Mouse (Mus musculus) liver, postnatal 0 days (tissue): ENCODE results near the gene Gm10160. TPM values are rescaled to one million over a fixed set of nuclear protein-coding genes. Genes with fewer than 3 reads are reported as not detected.
A peak's percentile ranks its signal among the peaks of the same experiment; 100 is the strongest.

Experiments
- ATAC-seq: fragments of 200-750 bp; cut with Nextera tagmentation; 2 replicates; pipeline ENCODE4 v1.8.0; 2017; ENCODE audit warnings: mild to moderate bottlenecking, moderate library complexity
- DNase-seq: peaks from one replicate; pipeline ENCODE4 v3.0.0-alpha.2; 2016
- H3K27ac ChIP-seq: fragments of 300-500 bp; sonication (generic); 2 replicates; pipeline ENCODE4 v1.5.1; 2014; ENCODE audit warnings: antibody characterized with exemption, moderate library complexity, mild to moderate bottlenecking, low read depth
- H3K27me3 ChIP-seq: fragments of 300-500 bp; sonication (generic); 2 replicates; pipeline ENCODE4 v1.6.1; 2014; ENCODE audit warnings: low read length, control low read depth, mixed read lengths; ENCODE audit not compliant: insufficient read depth
- H3K36me3 ChIP-seq: fragments of 300-500 bp; sonication (generic); replicated peaks from 2 replicates; pipeline ENCODE4 v1.6.1; 2014; ENCODE audit warnings: mild to moderate bottlenecking, control low read depth, low read length, moderate library complexity, mixed read lengths; ENCODE audit not compliant: insufficient read depth
- H3K4me1 ChIP-seq: fragments of 300-500 bp; sonication (generic); 2 replicates; pipeline ENCODE4 v1.6.1; 2014; ENCODE audit warnings: antibody characterized with exemption, mild to moderate bottlenecking, control low read depth; ENCODE audit not compliant: insufficient read depth
- H3K4me2 ChIP-seq: fragments of 300-500 bp; sonication (generic); 2 replicates; pipeline ENCODE4 v1.6.1; 2014; ENCODE audit warnings: low read depth, mild to moderate bottlenecking, low read length, moderate library complexity, mixed read lengths
- H3K4me3 ChIP-seq: fragments of 300-500 bp; sonication (generic); 2 replicates; pipeline ENCODE4 v1.5.1; 2014; ENCODE audit warnings: low read depth, low read length
- H3K9ac ChIP-seq: fragments of 300-500 bp; sonication (generic); replicated peaks from 2 replicates; pipeline ENCODE4 v1.6.1; 2014; ENCODE audit warnings: mild to moderate bottlenecking, moderate library complexity
- H3K9me3 ChIP-seq: fragments of 300-500 bp; sonication (generic); 2 replicates; pipeline ENCODE4 v1.6.1; 2016; ENCODE audit warnings: mild to moderate bottlenecking, control low read depth, low read length, mixed read lengths
- CTCF ChIP-seq: sonication (generic); IDR thresholded peaks from 2 replicates; pipeline ENCODE4 v1.5.1; 2016; ENCODE audit warnings: antibody characterized with exemption, low read depth
- EP300 ChIP-seq: IDR thresholded peaks from 2 replicates; pipeline ENCODE4 v1.6.1; 2016; ENCODE audit warnings: antibody characterized with exemption, low read depth, mild to moderate bottlenecking
- WGBS: fragments of 180-500 bp; shearing (Covaris S2); extraction: QIAGEN DNeasy Blood & Tissue Kit; methylation state at CpG from one replicate; pipeline ENCODE4 v1.1.7; 2014; ENCODE audit not compliant: insufficient replicate concordance; 5-methylcytosine and 5-hydroxymethylcytosine counted together
- polyA plus RNA-seq: library from polyadenylated mRNA; unstranded; fragments of >200 nt; fragmentation: Nextera tagmentation; extraction: Ambion mirVana; gene quantifications from 2 replicates; pipeline ENCODE4 v1.2.1, GENCODE M21; 2015

Gene Gm10160
- polyA plus RNA-seq, 1 experiment from 2014 or later = not detected

DNA sequence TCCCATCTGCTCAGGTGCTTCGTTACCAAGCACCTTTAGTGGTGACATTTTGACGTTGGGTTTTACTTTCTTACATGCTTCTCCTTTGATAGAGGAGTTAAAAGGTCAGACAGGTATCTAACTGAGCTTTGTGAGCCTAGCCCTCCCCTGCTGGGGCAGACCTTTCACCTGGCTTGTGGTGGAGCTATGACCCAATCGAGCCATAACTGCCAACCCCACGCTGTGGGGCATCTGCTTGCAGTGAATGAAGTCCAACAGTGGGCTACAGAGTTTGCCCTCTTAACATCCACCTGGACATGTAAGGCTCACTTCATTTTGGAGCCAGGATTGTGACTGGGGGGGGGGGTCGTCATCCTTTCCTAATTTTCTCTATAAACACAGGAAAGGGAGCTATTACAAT is 24.7 kb upstream of the Gm10160 start:
- Histone ChIP-seq H3K9me3 (no peaks in the 10 kb centered on the region), H3K36me3 (no peaks in the 10 kb centered on the region; the same call in 1 of the 2 replicates), H3K27ac (no peak overlapping the region), H3K9ac (no peak overlapping the region), H3K4me3 (no peak overlapping the region), H3K4me2 (no peak overlapping the region), H3K27me3 (peaks cover 27% of the 10 kb centered on the region), H3K4me1 (no peaks in the 10 kb centered on the region)
- 75% methylated on average over 5 of the region's 5 CpGs for WGBS
- TF ChIP-seq EP300 = no peak
- no peak for TF ChIP-seq CTCF
- no peak for DNase-seq
- no peak for ATAC-seq

DNA sequence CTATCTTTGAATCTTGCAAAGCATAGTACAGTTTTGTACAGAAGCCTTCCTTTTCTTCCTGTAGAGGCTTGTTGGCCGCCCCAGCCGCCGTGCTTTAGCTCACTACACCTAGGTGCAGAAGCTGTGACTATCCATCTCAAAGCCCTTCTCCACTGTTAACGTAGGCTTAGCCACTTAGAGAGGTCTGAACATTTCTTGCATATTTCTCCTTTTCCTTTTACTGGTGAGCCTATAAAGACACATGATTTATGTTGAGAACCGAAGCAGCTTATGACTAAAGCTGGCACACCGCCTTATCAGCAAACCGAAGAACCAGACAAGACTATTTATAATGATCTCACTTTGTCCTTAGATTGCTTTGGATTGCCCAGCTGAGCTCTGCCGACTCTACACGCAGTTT is 19.8 kb upstream of the Gm10160 start:
- Histone ChIP-seq H3K27me3 (peaks cover 26% of the 10 kb centered on the region), H3K4me3 (no peak overlapping the region), H3K4me1 (no peaks in the 10 kb centered on the region), H3K36me3 (peaks cover 4% of the 10 kb centered on the region; the same call in 1 of the 2 replicates), H3K27ac (no peak overlapping the region), H3K9ac (no peak overlapping the region), H3K4me2 (no peak overlapping the region), H3K9me3 (no peaks in the 10 kb centered on the region)
- ATAC-seq (no peak), DNase-seq (no peak)
- WGBS = 78% methylated on average over 9 of the region's 9 CpGs
- no peak for TF ChIP-seq CTCF

DNA sequence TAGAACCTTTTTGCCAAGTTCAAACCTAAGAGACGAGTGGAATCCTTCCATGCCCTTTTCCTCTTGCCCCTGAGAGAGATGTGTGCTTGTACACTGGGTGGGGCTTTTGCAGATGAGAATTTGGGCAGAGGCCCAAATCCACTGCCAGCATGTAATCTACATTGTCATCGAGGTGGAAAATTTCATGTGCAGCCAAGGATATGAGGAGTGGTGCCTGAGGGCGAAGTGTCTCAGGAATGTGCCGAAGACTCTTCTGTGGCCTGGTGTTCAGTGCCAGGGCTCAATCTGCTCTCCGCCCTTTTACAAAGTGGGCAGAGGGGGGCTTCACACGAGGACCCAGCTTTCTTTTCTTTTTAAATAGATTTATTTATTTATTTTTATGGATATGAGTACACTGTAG is 19.0 kb upstream of the Gm10160 start:
- ATAC-seq = no peak
- 72% methylated on average over 6 of the region's 6 CpGs for WGBS
- no peak for DNase-seq

DNA sequence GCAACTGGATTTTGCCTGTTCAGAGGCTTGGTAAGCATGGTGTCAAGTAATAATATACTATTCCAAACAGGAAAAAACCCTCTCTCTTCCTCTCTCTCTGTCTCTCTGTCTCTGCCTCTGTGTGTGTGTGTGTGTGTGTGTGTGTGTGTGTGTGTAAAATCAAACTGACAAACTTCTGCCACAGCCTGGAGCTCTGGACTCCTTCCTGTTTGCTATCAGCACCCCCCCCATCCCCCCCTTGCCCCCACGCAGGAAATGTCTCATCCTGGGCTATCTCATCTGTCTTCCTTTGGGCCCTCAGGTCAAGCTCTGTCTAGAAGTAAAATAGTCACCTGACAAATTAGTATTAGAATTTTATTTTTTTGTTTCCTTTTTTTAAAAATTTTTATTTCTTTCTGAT is 18.2 kb upstream of the Gm10160 start:
- no peak overlapping the region for H3K9ac ChIP-seq
- DNase-seq (no peak), ATAC-seq (no peak)
- 13% methylated on average over 1 of the region's 1 CpGs for WGBS
- H3K4me3 ChIP-seq = no peak overlapping the region
- no peak overlapping the region for H3K27ac ChIP-seq
- H3K36me3 ChIP-seq = peaks cover 7% of the 10 kb centered on the region; the same call in 1 of the 2 replicates
- H3K4me1 ChIP-seq = no peaks in the 10 kb centered on the region
- peaks cover 34% of the 10 kb centered on the region for H3K27me3 ChIP-seq
- no peak overlapping the region for H3K4me2 ChIP-seq
- TF ChIP-seq CTCF (no peak), EP300 (no peak)
- H3K9me3 ChIP-seq = no peaks in the 10 kb centered on the region

More for the DNA sequence above, 19.0 kb upstream of the Gm10160 start:
- peaks cover 7% of the 10 kb centered on the region; the same call in 1 of the 2 replicates for H3K36me3 ChIP-seq
- no peak overlapping the region for H3K4me3 ChIP-seq
- H3K27ac ChIP-seq = no peak overlapping the region
- H3K4me1 ChIP-seq = no peaks in the 10 kb centered on the region
- no peak overlapping the region for H3K9ac ChIP-seq
- H3K9me3 ChIP-seq = no peaks in the 10 kb centered on the region
- H3K27me3 ChIP-seq = peaks cover 27% of the 10 kb centered on the region
- no peak for TF ChIP-seq CTCF
- no peak for TF ChIP-seq EP300
- no peak overlapping the region for H3K4me2 ChIP-seq

DNA sequence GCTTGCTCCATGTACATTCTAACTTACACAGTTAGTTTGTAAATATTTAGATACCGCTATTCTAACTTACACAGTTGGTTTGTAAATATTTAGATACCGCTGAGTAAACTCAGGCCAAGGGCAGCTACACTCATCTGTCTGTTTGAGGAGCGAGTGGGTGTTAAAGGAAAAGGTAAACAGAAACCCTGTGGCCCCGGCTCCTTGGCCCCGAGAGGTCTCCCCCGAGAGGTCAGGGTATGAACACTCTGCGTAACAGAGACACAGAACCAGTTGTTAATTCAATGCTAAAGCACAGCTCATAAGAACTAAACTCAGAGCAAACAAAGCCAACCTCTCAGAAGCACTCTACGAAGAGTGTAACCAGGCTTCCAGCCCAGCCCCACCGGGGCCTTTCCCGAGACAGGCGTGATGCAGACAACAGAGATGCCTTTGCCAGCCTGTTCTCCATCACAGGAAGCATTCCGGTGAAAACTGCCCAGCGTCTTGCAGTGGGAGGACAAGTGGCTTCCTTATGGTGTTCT is 17.0 kb upstream of the Gm10160 start:
- peaks cover 7% of the 10 kb centered on the region; the same call in 1 of the 2 replicates for H3K36me3 ChIP-seq
- DNase-seq = no peak
- H3K4me1 ChIP-seq = no peaks in the 10 kb centered on the region
- H3K9me3 ChIP-seq = no peaks in the 10 kb centered on the region
- WGBS = 61% methylated on average over 13 of the region's 13 CpGs
- no peak overlapping the region for H3K4me3 ChIP-seq
- ATAC-seq = peak; percentile 35; the same call in 1 of the 2 replicates
- H3K9ac ChIP-seq = no peak overlapping the region
- TF ChIP-seq EP300 (no peak), CTCF (no peak)
- no peak overlapping the region for H3K27ac ChIP-seq
- H3K27me3 ChIP-seq = peaks cover 34% of the 10 kb centered on the region
- no peak overlapping the region for H3K4me2 ChIP-seq

DNA sequence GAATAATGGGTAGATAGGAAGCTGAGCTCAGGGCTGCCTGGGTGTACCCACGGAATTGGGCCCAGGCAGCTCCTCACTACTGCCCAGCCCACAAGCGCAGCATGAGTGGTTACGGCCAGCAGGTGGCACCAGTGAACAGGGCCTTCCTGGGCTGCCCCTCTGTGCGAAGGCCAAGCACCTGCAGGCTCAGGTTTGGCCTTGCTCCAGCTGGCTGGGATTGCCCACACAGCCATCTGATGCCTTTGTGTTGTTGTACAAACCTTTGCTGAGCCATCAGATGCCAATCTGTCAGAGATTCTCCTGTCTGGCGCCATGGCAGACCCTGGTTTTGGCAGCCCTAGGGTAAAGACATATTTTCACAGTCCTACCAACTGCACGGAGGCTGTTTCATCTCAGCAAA is 12.6 kb upstream of the Gm10160 start:
- Histone ChIP-seq H3K9ac (no peak overlapping the region), H3K36me3 (0 out of 2 replicates have a peak, but pooled peaks cover 11% of the 10 kb centered on the region), H3K27me3 (peaks cover 36% of the 10 kb centered on the region), H3K27ac (no peak overlapping the region), H3K4me1 (peaks cover 5% of the 10 kb centered on the region; the same call in 1 of the 2 replicates), H3K4me2 (no peak overlapping the region), H3K4me3 (no peak overlapping the region), H3K9me3 (no peaks in the 10 kb centered on the region)
- TF ChIP-seq EP300 = no peak
- TF ChIP-seq CTCF = peak; percentile 96
- ATAC-seq = peak; percentile 63
- peak; percentile 88 for DNase-seq
- WGBS = 30% methylated on average over 6 of the region's 6 CpGs
